Mouse (Mus musculus): Measurements from ENCODE around the gene Sertad2.

Gene Sertad2

GRCm38 (mm10) chr11:20643161-20643560, 100.1 kb downstream of the Sertad2 start:
- DNase-seq (ENCODE audit: extremely low spot score, low read depth, low spot score): no peak

GRCm38 (mm10) chr11:20644166-20644565, 101.1 kb downstream of the Sertad2 start:
- DNase-seq (ENCODE audit: extremely low spot score, low read depth, low spot score): no peak

- no peak for DNase-seq (ENCODE audit: extremely low spot score, low read depth, low spot score)
Observed at GRCm38 (mm10) chr11:20644872-20645271, 101.8 kb downstream of the Sertad2 start.

GRCm38 (mm10) chr11:20645521-20645920, 102.5 kb downstream of the Sertad2 start:
- DNase-seq (ENCODE audit: extremely low spot score, low read depth, low spot score): no peak

- no peak for DNase-seq (ENCODE audit: extremely low spot score, low read depth, low spot score)
Observed at GRCm38 (mm10) chr11:20646142-20646541, 103.1 kb downstream of the Sertad2 start.

- DNase-seq (ENCODE audit: extremely low spot score, low read depth, low spot score): no peak
Observed at GRCm38 (mm10) chr11:20646986-20647726, 104.1 kb downstream of the Sertad2 start.

- no peak for DNase-seq (ENCODE audit: extremely low spot score, low read depth, low spot score)
Observed at GRCm38 (mm10) chr11:20647902-20648625, 105.0 kb downstream of the Sertad2 start.

GRCm38 (mm10) chr11:20649477-20649876, 106.4 kb downstream of the Sertad2 start:
- no peak for DNase-seq (ENCODE audit: extremely low spot score, low read depth, low spot score)

GRCm38 (mm10) chr11:20650006-20650639, 107.1 kb downstream of the Sertad2 start:
- no peak for DNase-seq (ENCODE audit: extremely low spot score, low read depth, low spot score)

GRCm38 (mm10) chr11:20651166-20651565, 108.1 kb downstream of the Sertad2 start:
- no peak for DNase-seq (ENCODE audit: extremely low spot score, low read depth, low spot score)

- DNase-seq (ENCODE audit: extremely low spot score, low read depth, low spot score): no peak
Observed at GRCm38 (mm10) chr11:20655795-20656710, 113.0 kb downstream of the Sertad2 start.

GRCm38 (mm10) chr11:20656711-20657057, 113.6 kb downstream of the Sertad2 start:
- DNase-seq (ENCODE audit: extremely low spot score, low read depth, low spot score): no peak

- DNase-seq (ENCODE audit: extremely low spot score, low read depth, low spot score): no peak
Observed at GRCm38 (mm10) chr11:20659094-20659493, 116.0 kb downstream of the Sertad2 start.

- DNase-seq (ENCODE audit: extremely low spot score, low read depth, low spot score): no peak
Observed at GRCm38 (mm10) chr11:20660111-20661097, 117.4 kb downstream of the Sertad2 start.

GRCm38 (mm10) chr11:20661652-20662051, 118.6 kb downstream of the Sertad2 start:
- DNase-seq (ENCODE audit: extremely low spot score, low read depth, low spot score): no peak

GRCm38 (mm10) chr11:20662811-20663210, 119.8 kb downstream of the Sertad2 start:
- no peak for DNase-seq (ENCODE audit: extremely low spot score, low read depth, low spot score)

GRCm38 (mm10) chr11:20663580-20664198, 120.6 kb downstream of the Sertad2 start:
- no peak for DNase-seq (ENCODE audit: extremely low spot score, low read depth, low spot score)

GRCm38 (mm10) chr11:20664878-20665277, 121.8 kb downstream of the Sertad2 start:
- no peak for DNase-seq (ENCODE audit: extremely low spot score, low read depth, low spot score)

- DNase-seq (ENCODE audit: extremely low spot score, low read depth, low spot score): no peak
Observed at GRCm38 (mm10) chr11:20671789-20672392, 128.8 kb downstream of the Sertad2 start.

Data from hindlimb bud, embryonic 11.5 days (tissue).